Mouse (Mus musculus): ENCODE measurements around the gene Otop3. TPM values are rescaled to one million over a fixed set of nuclear protein-coding genes. Genes with fewer than 3 reads are reported as not detected.
A peak's percentile ranks its signal among the peaks of the same experiment; 100 is the strongest.

Gene Otop3
- total RNA-seq, 2 experiments from 2014 or later = 0.42 TPM; not detected in 1

- DNase-seq = no peak
- intact Hi-C loops (cut with DNase I) = loop anchor here (5.0 kb wide), 1 partner anchor 53 kb away; the partner anchor contains the start of gene Atp5h
These were observed 29.6 kb downstream of the Otop3 start for GRCm38 (mm10) chr11:115364136-115364535.

- intact Hi-C loops (cut with DNase I) = no loop called here
- no peak for DNase-seq
These were observed 31.6 kb downstream of the Otop3 start for GRCm38 (mm10) chr11:115366039-115366705.

- intact Hi-C loops (cut with DNase I) = no loop called here
- peak; percentile 62 for DNase-seq
These were observed 32.3 kb downstream of the Otop3 start for GRCm38 (mm10) chr11:115366706-115367394.

GRCm38 (mm10) chr11:115367395-115367944 is 32.9 kb downstream of the Otop3 start, which contains the start of gene Hid1:
Gene Hid1, minus strand, starts transcription at chr11:115367756.
- intact Hi-C loops (cut with DNase I) = no loop called here
- peak; percentile 83 for DNase-seq

GRCm38 (mm10) chr11:115370368-115370767 is 35.8 kb downstream of the Otop3 start:
- intact Hi-C loops (cut with DNase I) = no loop called here
- DNase-seq = no peak

GRCm38 (mm10) chr11:115371354-115371753 is 36.8 kb downstream of the Otop3 start:
- intact Hi-C loops (cut with DNase I) = no loop called here
- DNase-seq = no peak

GRCm38 (mm10) chr11:115372015-115372414 is 37.5 kb downstream of the Otop3 start:
- intact Hi-C loops (cut with DNase I) = no loop called here

GRCm38 (mm10) chr11:115372737-115373136 is 38.2 kb downstream of the Otop3 start:
- DNase-seq = no peak
- intact Hi-C loops (cut with DNase I) = no loop called here

More at GRCm38 (mm10) chr11:115372015-115372414, 37.5 kb downstream of the Otop3 start:
- DNase-seq = no peak

GRCm38 (mm10) chr11:115373805-115374694 is 39.5 kb downstream of the Otop3 start:
- intact Hi-C loops (cut with DNase I) = no loop called here
- DNase-seq = peak; percentile 82

GRCm38 (mm10) chr11:115374695-115375425 is 40.3 kb downstream of the Otop3 start:
- intact Hi-C loops (cut with DNase I) = no loop called here
- DNase-seq = no peak

GRCm38 (mm10) chr11:115376722-115377121 is 42.2 kb downstream of the Otop3 start:
- intact Hi-C loops (cut with DNase I) = no loop called here
- DNase-seq = no peak

- intact Hi-C loops (cut with DNase I) = no loop called here
- DNase-seq = no peak
These were observed 42.7 kb downstream of the Otop3 start for GRCm38 (mm10) chr11:115377254-115377653.

GRCm38 (mm10) chr11:115377854-115378253 is 43.3 kb downstream of the Otop3 start:
- DNase-seq = no peak
- intact Hi-C loops (cut with DNase I) = no loop called here

- intact Hi-C loops (cut with DNase I) = no loop called here
- no peak for DNase-seq
These were observed 46.7 kb downstream of the Otop3 start for GRCm38 (mm10) chr11:115381276-115381675.

- intact Hi-C loops (cut with DNase I) = no loop called here
- peak; percentile 92 for DNase-seq
These were observed 47.4 kb downstream of the Otop3 start, which contains the start of gene Cdr2l for GRCm38 (mm10) chr11:115381743-115382539. Gene Cdr2l, plus strand, starts transcription at chr11:115381916.

- DNase-seq = no peak
- intact Hi-C loops (cut with DNase I) = no loop called here
These were observed 48.4 kb downstream of the Otop3 start for GRCm38 (mm10) chr11:115382891-115383290.

GRCm38 (mm10) chr11:115383701-115384474 is 49.4 kb downstream of the Otop3 start:
- intact Hi-C loops (cut with DNase I) = no loop called here
- DNase-seq = peak; percentile 62

GRCm38 (mm10) chr11:115384587-115384986 is 50.1 kb downstream of the Otop3 start:
- DNase-seq = no peak
- intact Hi-C loops (cut with DNase I) = no loop called here

All from left cerebral cortex, postnatal 4 days (tissue).